Mouse (Mus musculus): ENCODE results near the gene Pklr. TPM values are rescaled to one million over a fixed set of nuclear protein-coding genes. Genes with fewer than 3 reads are reported as not detected.
"Not testable (repeated sequence)": the region's sequence is repeated elsewhere in the genome, so short reads cannot be mapped to it uniquely, and the experiment has no call there.

Pklr gene
- total RNA-seq, 2 experiments from 2014 or later, result 15.2 to 41.1 TPM

- DNase-seq, result peak; percentile 67
Observed at GRCm38 (mm10) chr3:89123313-89123712, 12.6 kb upstream of the Pklr start.

GRCm38 (mm10) chr3:89124241-89124640, 11.7 kb upstream of the Pklr start:
- peak; percentile 68 for DNase-seq

DNA sequence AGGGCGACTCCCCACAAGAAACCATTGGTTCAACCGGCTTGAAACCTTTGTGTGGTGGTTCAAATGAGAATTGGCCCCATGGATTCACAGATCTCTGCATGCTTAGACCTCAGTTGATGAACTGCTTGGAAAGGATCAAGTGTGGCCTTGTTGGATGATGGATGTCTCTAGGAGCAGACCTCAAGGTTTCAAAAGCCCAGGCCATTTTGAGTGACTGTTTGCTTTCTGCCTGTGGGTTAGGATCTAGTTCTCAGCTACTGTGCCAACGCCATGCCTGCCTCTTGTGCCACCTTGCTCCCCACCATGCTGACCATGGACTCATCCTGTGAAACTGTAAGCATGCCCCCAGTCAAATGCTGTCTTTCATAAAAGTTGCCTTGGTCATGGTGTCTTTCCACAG, 10.0 kb upstream of the Pklr start:
- peak; percentile 18 for DNase-seq

DNA sequence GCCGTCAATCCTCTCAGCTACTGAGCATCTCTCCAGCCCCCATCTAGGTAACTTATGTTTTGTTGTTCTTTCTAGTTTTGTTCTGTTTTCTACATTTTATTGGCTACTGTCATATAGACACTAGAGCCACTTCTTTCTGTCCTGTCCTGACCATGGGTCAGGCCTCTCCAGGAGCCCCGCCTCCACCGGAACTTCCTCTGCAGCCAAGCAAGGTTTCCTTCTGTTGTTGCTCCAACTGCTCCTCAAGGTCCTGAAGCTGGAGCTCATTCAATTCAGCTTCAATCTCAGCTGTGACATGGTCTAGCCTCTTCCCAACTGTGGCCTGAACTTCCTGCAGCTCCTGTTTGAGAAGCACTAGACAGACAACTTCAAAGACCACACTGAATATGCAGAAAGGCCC, 6.0 kb upstream of the Pklr start:
- DNase-seq, result peak; percentile 37

- DNase-seq, result no peak
Observed at GRCm38 (mm10) chr3:89131816-89132215, 4.1 kb upstream of the Pklr start.

- peak; percentile 70 for DNase-seq
Observed at GRCm38 (mm10) chr3:89132285-89133062, 3.5 kb upstream of the Pklr start.

- no peak for DNase-seq
Observed at GRCm38 (mm10) chr3:89133063-89133450, 2.9 kb upstream of the Pklr start.

- no peak for DNase-seq
Observed at GRCm38 (mm10) chr3:89133752-89134151, 2.2 kb upstream of the Pklr start.

DNA sequence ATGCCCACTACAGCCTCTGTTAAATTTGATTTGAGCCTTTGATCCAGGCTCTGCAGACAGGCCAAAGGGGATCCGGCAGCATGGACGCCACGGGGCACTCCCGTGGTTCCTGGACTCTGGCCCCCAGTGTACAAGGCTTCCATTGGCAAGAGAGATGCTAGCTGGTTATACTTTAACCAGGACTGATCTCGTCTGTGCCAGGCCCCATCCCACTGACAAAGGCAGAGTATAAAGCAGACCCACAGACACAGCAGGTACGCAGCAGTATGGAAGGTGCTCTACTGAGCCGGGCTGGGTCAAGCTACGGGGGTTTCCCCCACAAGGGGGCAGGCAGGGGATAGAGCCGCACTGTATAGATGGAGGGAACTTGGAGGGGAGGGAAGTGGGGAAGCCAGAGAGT, 423 bp downstream of the Pklr start:
- DNase-seq, result no peak

DNA sequence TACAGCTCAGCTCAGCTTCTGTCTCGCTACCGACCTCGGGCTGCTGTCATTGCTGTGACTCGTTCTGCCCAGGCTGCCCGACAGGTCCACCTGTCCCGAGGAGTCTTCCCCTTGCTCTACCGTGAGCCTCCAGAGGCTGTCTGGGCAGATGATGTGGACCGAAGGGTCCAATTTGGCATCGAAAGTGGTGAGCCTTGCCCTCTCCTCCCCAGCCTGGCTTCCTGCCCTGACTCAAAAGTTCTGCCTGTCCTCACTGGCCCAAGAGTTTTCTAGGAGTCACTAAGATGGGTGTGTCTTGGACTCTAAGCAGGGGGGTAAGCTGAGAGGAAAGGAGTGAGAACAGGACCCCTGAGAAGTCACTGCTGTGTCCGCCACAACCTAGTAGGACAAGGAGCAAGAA, 8.9 kb downstream of the Pklr start:
- no peak for DNase-seq

DNA sequence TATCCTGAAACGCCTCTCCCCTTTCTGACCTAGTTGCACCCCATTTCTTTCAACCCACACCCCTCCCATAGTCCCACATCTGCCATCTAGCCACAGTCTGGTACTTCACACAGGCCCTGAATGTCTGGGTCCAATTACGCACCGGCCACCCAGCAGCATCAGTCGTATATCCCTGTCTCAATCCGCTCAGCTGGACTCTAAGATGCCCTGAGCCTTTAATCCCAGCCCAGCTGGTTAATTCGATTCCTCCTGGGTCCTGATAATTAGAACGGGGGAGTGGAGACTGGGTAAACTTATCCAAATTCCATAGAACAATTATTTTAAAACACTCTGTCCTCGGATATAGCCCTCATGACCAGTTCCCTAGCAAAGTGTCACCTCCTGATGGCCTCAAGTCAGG, 9.6 kb downstream of the Pklr start:
- DNase-seq, result no peak

DNA sequence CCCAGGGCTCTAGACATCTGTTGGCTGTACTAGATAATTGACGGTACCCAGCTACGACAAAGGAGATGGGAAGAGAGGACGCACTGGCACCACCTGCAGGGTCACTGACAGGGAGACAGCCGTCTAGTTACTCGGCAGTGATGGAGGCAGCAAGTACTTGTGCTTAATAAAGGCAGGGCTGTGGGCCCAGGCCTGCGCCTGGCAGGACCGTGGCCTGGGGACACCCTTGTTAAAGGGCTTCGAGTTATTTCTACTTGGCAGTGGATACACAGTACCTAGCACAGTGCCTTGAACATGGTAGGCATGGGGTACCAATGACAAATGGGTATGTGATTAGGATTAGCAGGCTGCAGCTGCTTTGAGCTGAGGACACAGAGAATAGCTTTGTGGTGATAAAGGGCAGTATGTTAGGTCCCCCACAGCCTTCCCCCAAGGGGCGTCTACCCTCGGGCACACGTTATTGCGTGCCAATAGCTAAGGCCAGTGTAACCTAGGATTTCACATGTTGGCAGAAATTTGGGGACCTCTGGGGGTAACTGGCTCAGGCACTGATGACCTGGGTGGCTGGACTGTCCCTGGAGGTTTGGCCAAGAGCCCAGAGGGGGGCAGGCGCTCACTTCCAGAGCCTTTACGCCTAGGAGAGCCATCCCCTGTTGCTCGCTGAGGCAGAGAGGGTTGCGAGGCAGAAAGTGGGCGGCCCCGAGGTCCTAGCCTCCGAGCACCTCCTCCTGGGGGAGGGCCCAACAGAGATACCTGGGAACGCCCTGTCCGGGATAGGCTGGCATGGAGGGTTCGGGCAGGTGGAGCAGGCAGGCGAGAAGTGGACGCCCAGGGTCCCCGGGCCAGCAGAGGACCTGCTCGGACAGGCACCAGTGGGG, 11.4 kb downstream of the Pklr start:
- DNase-seq, result peak; percentile 56

- DNase-seq, result peak; percentile 23
Observed at GRCm38 (mm10) chr3:89147979-89148311, 12.0 kb downstream of the Pklr start.

DNA sequence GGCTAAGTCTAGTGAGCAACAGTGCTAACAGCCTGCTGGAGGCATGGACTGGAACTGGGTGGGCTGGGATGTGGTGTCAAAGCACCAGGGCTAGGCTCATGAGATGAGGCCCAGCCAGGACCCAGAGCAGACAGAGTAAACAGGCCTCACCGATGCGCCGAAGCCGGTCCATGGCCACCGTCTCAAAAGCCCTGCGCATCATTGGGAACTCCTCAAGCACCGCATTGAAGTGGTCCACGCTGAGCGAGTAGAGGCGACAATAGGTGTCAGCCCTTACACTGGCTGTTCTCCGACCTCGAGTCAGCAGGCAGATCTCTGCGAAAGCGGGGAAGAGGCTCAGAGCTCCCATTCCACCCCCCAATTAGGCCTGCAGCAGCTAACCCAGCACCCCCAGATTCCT, 12.6 kb downstream of the Pklr start:
- no peak for DNase-seq

DNA sequence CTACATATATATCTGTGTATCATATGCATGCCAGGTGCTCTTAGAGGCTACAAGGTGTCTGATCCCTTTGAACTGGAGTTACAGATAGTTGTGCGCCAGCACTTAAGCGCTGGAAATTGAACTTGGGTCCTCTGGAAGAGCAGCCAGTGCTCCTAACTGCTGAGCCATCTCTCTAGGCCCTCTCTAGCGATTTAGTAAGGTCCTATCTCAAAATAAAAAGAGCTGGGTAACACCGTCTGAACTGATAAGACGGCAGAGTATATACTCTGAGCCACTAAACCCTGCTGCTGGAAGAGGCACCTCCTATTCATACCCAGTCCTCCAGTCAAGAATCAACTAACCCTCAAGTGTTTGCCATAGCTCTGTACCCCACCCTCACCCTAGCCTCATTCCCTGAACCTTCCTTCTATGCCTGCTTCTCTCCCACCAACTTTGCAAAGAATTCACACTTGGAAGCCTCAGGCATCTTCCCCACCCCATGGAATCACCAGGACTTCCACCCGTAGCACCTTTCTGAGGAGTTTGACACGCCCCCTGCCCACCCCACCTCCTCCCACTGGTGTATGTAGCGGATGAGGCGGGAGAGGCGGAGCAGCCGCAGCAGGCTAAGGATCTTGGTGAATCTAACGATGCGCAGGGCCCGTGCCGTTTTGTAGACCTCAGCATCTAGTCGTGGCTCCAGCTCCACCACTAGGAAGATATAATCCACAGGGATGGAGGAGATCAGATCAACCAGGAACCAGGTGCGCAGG, 16.3 kb downstream of the Pklr start:
- DNase-seq, result no peak

DNA sequence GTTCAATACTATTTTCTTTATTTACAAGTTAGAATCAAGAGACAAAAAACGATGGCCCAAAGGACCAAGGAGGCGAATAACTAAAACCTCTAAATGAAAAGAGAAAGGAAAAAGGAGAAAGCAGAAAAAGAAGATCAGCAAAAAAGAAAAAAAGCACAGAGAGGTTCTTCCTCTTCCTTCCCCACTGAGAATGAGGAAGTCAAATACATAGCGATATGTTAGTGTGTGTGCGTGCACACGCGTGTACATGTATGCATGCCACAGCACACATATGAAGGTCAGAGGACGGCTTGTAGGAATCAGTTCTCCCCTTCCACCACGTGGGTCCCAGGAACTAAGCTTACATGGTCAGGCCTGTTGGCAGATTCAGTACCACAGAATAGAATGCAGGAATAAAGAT, 21.0 kb downstream of the Pklr start:
- no peak for DNase-seq

DNA sequence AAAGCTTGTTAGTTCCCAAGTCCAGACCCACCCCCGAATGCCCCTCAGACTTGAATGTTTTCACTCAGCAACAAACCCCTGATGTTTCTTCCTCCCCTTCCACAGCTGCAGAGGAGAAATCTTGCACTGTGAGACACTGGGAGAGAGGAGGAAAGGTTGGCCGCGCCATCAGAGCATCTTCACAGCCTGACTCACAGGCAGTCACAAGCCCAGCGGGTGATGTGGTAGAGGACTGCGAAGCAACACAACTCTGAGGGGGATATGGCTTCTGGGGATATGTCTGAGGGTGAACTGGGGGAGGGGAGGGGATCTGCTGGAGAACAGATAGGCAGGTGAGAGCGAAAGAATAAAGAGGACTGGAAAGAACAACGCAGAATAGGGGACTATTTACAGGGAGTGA, 22.7 kb downstream of the Pklr start:
- DNase-seq, result no peak

DNA sequence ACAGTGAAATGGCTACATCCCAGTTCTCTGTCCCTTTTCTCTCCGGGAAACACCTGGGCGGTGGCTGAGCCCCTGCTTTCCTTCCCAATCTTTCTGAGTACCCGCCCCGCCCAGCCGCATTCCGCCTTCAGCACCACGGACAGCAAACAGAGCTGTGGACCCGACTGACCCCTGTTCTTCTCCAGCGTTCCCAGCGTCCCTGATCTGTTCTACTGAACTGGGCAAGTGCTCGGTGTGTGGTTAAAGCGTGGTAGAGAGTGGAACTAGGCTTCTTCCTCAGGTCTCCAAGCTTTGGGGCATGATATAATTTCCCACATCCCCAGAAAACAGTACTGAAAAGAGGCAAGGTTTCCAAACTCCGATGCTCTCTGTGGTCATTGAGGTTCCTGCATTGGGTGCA, 23.3 kb downstream of the Pklr start:
- peak; percentile 82 for DNase-seq

GRCm38 (mm10) chr3:89159616-89160344, 23.8 kb downstream of the Pklr start, which contains the start of gene Hcn3:
TSS of gene Hcn3 (minus strand) at chr3:89160196.
- peak; percentile 83 for DNase-seq

DNA sequence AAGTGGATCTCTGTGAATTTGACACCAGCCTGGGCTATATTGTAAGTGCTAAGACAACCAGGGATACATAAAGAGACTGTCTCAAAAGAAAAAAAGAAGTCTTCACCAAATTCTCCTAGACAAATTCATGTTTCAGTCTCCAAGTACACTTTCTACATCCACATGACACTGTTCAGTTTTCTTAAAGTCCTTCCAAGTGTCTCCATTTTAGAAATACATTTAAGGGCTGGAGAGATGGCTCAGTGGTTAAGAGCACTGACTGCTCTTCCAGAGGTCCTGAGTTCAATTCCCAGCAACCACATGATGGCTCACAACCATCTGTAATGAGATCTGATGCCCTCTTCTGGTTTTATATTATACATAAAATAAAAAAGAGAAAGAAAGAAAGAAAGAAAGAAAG, 25.3 kb downstream of the Pklr start:
- DNase-seq, result not testable (repeated sequence)

DNA sequence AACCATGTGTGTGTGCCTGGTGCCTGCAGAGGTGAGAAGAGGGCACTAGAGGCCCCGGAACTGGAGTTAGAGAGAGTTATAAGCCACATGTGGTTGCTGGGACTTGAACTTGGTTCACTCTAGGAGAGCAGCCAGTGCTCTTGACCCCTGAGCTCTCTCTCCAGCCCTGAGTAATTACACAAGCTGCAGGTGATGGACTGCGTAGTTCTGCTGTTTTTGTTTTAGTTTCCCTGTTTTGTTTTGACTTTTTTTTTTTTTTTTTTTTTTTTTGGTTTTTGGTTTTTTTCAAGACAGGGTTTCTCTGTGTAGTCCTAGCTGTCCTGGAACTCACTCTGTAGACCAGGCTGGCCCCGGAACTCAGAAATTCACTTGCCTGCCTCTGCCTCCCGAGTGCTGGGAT, 25.8 kb downstream of the Pklr start:
- DNase-seq, result no peak

DNA sequence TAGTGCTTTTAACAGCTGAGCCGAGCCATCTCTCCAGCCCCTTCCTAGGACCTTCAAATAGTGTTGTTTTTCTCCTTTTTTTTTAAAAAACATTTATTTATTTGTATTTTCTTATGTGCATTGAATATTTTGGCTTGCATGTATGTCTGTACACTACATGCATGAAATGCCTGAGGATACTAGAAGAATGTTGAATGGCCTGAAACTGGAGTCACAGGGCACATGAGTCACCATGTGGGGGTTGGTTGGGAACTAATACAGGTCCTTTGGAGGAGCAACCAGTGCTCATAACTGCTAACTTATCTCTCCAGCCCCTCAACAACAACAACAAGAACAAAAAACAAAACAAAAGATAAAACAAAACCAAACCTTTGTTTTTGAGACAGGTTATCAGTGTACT, 27.2 kb downstream of the Pklr start:
- no peak for DNase-seq
